In genomic region chr6:134922511-134923195, GRCm38 (mm10) we compare ENCODE assay signal across 8 mouse cellular contexts. TPM values are rescaled to one million over a fixed set of nuclear protein-coding genes. Genes with fewer than 3 reads are reported as not detected.
DNase-seq lines count a peak whose midpoint lies in the region; ATAC-seq and TF ChIP-seq lines count a peak whose summit lies in the region.

No protein-coding gene starts in this region.

- peaks cover 12% of the 10 kb centered on the region; the same call in 1 of the 2 replicates for H3K4me1 ChIP-seq in neural tube, embryonic 11.5 days (ENCODE audit: control insufficient read depth, insufficient read depth, low read length)
- peaks cover 26% of the 10 kb centered on the region for H3K4me1 ChIP-seq in forebrain, embryonic 14.5 days (ENCODE audit: control insufficient read depth, insufficient read depth, low read length)
- peaks cover 10 to 14% of the 10 kb centered on the region in 2 experiments for H3K4me1 ChIP-seq in liver, embryonic 14.5 days (replicated peaks; ENCODE audit: control insufficient read depth in 2 of 2, insufficient read depth in 2 of 2, low read length in 1 of 2)
- H3K4me1 ChIP-seq in stomach, embryonic 16.5 days (ENCODE audit: control insufficient read depth, insufficient read depth, low read length): peaks cover 24% of the 10 kb centered on the region

- TF ChIP-seq EP300 in liver, embryonic 14.5 days (IDR thresholded peaks at IDR 0.05; ENCODE audit: low read depth): no peak

- 62% methylated on average over 9 of the region's 9 CpGs for WGBS in neural tube, embryonic 11.5 days
- 14% methylated on average over 9 of the region's 9 CpGs for WGBS in forebrain, embryonic 14.5 days
- 19% methylated on average over 9 of the region's 9 CpGs for WGBS in liver, embryonic 14.5 days (ENCODE audit: insufficient replicate concordance)
- WGBS in stomach, embryonic 16.5 days: 47% methylated on average over 9 of the region's 9 CpGs

- H3K27ac ChIP-seq in neural tube, embryonic 11.5 days (ENCODE audit: low read depth, low read length): no peak overlapping the region
- H3K27ac ChIP-seq in forebrain, embryonic 14.5 days (ENCODE audit: low read depth, low read length): no peak overlapping the region
- peak overlapping the region; percentile 96 for H3K27ac ChIP-seq in liver, embryonic 14.5 days
- H3K27ac ChIP-seq in stomach, embryonic 16.5 days (ENCODE audit: low read length): peak overlapping the region; percentile 98; the same call in 1 of the 2 replicates

- no peaks in the 10 kb centered on the region for H3K9me3 ChIP-seq in neural tube, embryonic 11.5 days (ENCODE audit: control insufficient read depth, low read length)
- no peaks in the 10 kb centered on the region for H3K9me3 ChIP-seq in forebrain, embryonic 14.5 days (replicated peaks; ENCODE audit: control insufficient read depth, low read length)
- no peaks in the 10 kb centered on the region for H3K9me3 ChIP-seq in liver, embryonic 14.5 days (ENCODE audit: control insufficient read depth, low read length)
- no peaks in the 10 kb centered on the region for H3K9me3 ChIP-seq in stomach, embryonic 16.5 days (replicated peaks; ENCODE audit: control insufficient read depth, low read length)

- TF ChIP-seq CTCF in liver, embryonic 14.5 days (IDR thresholded peaks at IDR 0.05; ENCODE audit: low read depth): no peak

- H3K27me3 ChIP-seq in neural tube, embryonic 11.5 days (ENCODE audit: control insufficient read depth, insufficient read depth, low read length): no peaks in the 10 kb centered on the region
- no peaks in the 10 kb centered on the region for H3K27me3 ChIP-seq in forebrain, embryonic 14.5 days (replicated peaks; ENCODE audit: control insufficient read depth, insufficient read depth, low read length)
- no peaks in the 10 kb centered on the region for H3K27me3 ChIP-seq in liver, embryonic 14.5 days (ENCODE audit: control insufficient read depth, insufficient read depth, low read length)
- H3K27me3 ChIP-seq in stomach, embryonic 16.5 days (ENCODE audit: control insufficient read depth, insufficient read depth, low read length): no peaks in the 10 kb centered on the region

- H3K36me3 ChIP-seq in neural tube, embryonic 11.5 days (ENCODE audit: control insufficient read depth, insufficient read depth, low read length): no peaks in the 10 kb centered on the region
- peaks cover 15% of the 10 kb centered on the region for H3K36me3 ChIP-seq in forebrain, embryonic 14.5 days (ENCODE audit: control insufficient read depth, insufficient read depth, low read length)
- H3K36me3 ChIP-seq in liver, embryonic 14.5 days (replicated peaks; ENCODE audit: control insufficient read depth, insufficient read depth, low read depth): peaks cover 16% of the 10 kb centered on the region
- H3K36me3 ChIP-seq in stomach, embryonic 16.5 days (ENCODE audit: control insufficient read depth, insufficient read depth, low read length): no peaks in the 10 kb centered on the region

- no peak for ATAC-seq in neural tube, embryonic 11.5 days (ENCODE audit: insufficient read depth, low FRiP score, low TSS enrichment)
- ATAC-seq in forebrain, embryonic 14.5 days: no peak
- no peak for ATAC-seq in liver, embryonic 14.5 days (ENCODE audit: insufficient read depth)
- ATAC-seq in stomach, embryonic 16.5 days (ENCODE audit: insufficient read depth, low FRiP score): no peak

- peak overlapping the region; percentile 94 for H3K4me2 ChIP-seq in neural tube, embryonic 11.5 days (ENCODE audit: low read depth)
- peak overlapping the region; percentile 93 for H3K4me2 ChIP-seq in forebrain, embryonic 14.5 days (ENCODE audit: low read length)
- H3K4me2 ChIP-seq in liver, embryonic 14.5 days (ENCODE audit: low read depth): peak overlapping the region; percentile 96
- peak overlapping the region; percentile 93 for H3K4me2 ChIP-seq in stomach, embryonic 16.5 days (ENCODE audit: low read depth, low read length)

- H3K4me3 ChIP-seq in neural tube, embryonic 11.5 days (ENCODE audit: low read depth, low read length): peak overlapping the region; percentile 96
- H3K4me3 ChIP-seq in forebrain, embryonic 14.5 days (ENCODE audit: low read depth, low read length): peak overlapping the region; percentile 82
- H3K4me3 ChIP-seq in liver, embryonic 14.5 days (ENCODE audit: insufficient read depth in 1 of 2, low read depth in 2 of 2, low read length in 2 of 2): peak overlapping the region; percentile 91 to 99
- H3K4me3 ChIP-seq in stomach, embryonic 16.5 days (replicated peaks; ENCODE audit: low read length): peak overlapping the region; percentile 98

- H3K9ac ChIP-seq in neural tube, embryonic 11.5 days (ENCODE audit: low read length): no peak overlapping the region; the same call in 1 of the 2 replicates
- H3K9ac ChIP-seq in forebrain, embryonic 14.5 days (ENCODE audit: low read length): peak overlapping the region; percentile 97
- H3K9ac ChIP-seq in liver, embryonic 14.5 days (replicated peaks): peak overlapping the region; percentile 94
- H3K9ac ChIP-seq in stomach, embryonic 16.5 days (ENCODE audit: low read length): peak overlapping the region; percentile 96

- no peak for DNase-seq in neural tube, embryonic 11.5 days (ENCODE audit: low spot score)
- DNase-seq in neural tube, embryonic 10.5 days (ENCODE audit: extremely low spot score, low spot score): no peak
- DNase-seq in forebrain, embryonic 14.5 days (ENCODE audit: low spot score): no peak
- no peak for DNase-seq in liver, embryonic 14.5 days (ENCODE audit: low read depth in 3 of 3, low spot score in 3 of 3)
- no peak for DNase-seq in c-Kit-positive CD71-positive TER-119-positive erythroid progenitor cells, embryonic 14.5 days (ENCODE audit: low spot score)
- DNase-seq in right cerebral cortex, adult 18-20 months: no peak
- no peak for DNase-seq in embryo, embryonic 11 days

RNA-seq across cellular contexts. Expression of gene Cdkn1b, which starts 2.5 kb away (rescaled TPM):
- polyA plus RNA-seq in neural tube, embryonic 11.5 days (2014; fragmentation: Nextera tagmentation; extraction: Ambion mirVana): 17.8 and 20.7 TPM in 2 replicates
- polyA plus RNA-seq in forebrain, embryonic 14.5 days (2014; fragmentation: Nextera tagmentation; extraction: Ambion mirVana): 58.8 and 63.3 TPM in 2 replicates
- 8.4 and 12.2 TPM in 2 replicates for polyA plus RNA-seq in liver, embryonic 14.5 days (2012; rRNA removed)
- 11.7 and 12.6 TPM in 2 replicates for polyA plus RNA-seq in liver, embryonic 14.5 days (2014; fragmentation: Nextera tagmentation; extraction: Ambion mirVana)
- 15.5 and 17.7 TPM in 2 replicates for polyA plus RNA-seq in stomach, embryonic 16.5 days (2015; fragmentation: Nextera tagmentation; extraction: Ambion mirVana)

RNA-seq across cellular contexts. Expression of gene Gpr19, which starts 24.3 kb away (rescaled TPM):
- polyA plus RNA-seq in neural tube, embryonic 11.5 days (2014; fragmentation: Nextera tagmentation; extraction: Ambion mirVana): 27.4 and 31.0 TPM in 2 replicates
- 42.4 and 46.2 TPM in 2 replicates for polyA plus RNA-seq in forebrain, embryonic 14.5 days (2014; fragmentation: Nextera tagmentation; extraction: Ambion mirVana)
- 4.4 and 4.7 TPM in 2 replicates for polyA plus RNA-seq in liver, embryonic 14.5 days (2012; rRNA removed)
- polyA plus RNA-seq in liver, embryonic 14.5 days (2014; fragmentation: Nextera tagmentation; extraction: Ambion mirVana): 4.4 and 4.9 TPM in 2 replicates
- polyA plus RNA-seq in stomach, embryonic 16.5 days (2015; fragmentation: Nextera tagmentation; extraction: Ambion mirVana): 9.7 and 10.5 TPM in 2 replicates

RNA-seq across cellular contexts. Expression of gene Apold1, which starts 58.9 kb away (rescaled TPM):
- polyA plus RNA-seq in neural tube, embryonic 11.5 days (2014; fragmentation: Nextera tagmentation; extraction: Ambion mirVana): 2.8 and 3.2 TPM in 2 replicates
- polyA plus RNA-seq in forebrain, embryonic 14.5 days (2014; fragmentation: Nextera tagmentation; extraction: Ambion mirVana): 3.5 and 4.8 TPM in 2 replicates
- polyA plus RNA-seq in liver, embryonic 14.5 days (2012; rRNA removed): 0.78 and 0.95 TPM in 2 replicates
- 1.6 and 2.2 TPM in 2 replicates for polyA plus RNA-seq in liver, embryonic 14.5 days (2014; fragmentation: Nextera tagmentation; extraction: Ambion mirVana)
- 2.2 and 2.9 TPM in 2 replicates for polyA plus RNA-seq in stomach, embryonic 16.5 days (2015; fragmentation: Nextera tagmentation; extraction: Ambion mirVana)

Comparison
In these comparisons a context has a peak if more than half of its experiments do, and no peak if none do; other contexts are left out.
1. H3K27ac ChIP-seq: peak in liver, embryonic 14.5 days (single experiment) and stomach, embryonic 16.5 days (single experiment); none in neural tube, embryonic 11.5 days (single experiment) and forebrain, embryonic 14.5 days (single experiment).
2. Peak in every context shown above with its lines, with median percentiles within 50 percentile points of each other: H3K4me2 ChIP-seq and H3K4me3 ChIP-seq.